Comparison of ENCODE assay signal across 28 mouse cellular contexts in genomic region chr6:138754302-138754954, GRCm38 (mm10).
DNase-seq lines count a peak whose midpoint lies in the region; ATAC-seq and TF ChIP-seq lines count a peak whose summit lies in the region.
"Had no signal": no experiment of that assay in that cellular context is flagged by ENCODE, and none has a peak within 500 bp of the region (broad histone marks: within the 10 kb centered on the region; RNA-seq: fewer than 3 reads in every experiment).

No protein-coding gene starts in this region.

- no peaks in the 10 kb centered on the region for H3K27me3 ChIP-seq in embryonic facial prominence, embryonic 14.5 days (replicated peaks; ENCODE audit: control insufficient read depth, insufficient read depth, low read length)
- no peaks in the 10 kb centered on the region for H3K27me3 ChIP-seq in embryonic facial prominence, embryonic 10.5 days (replicated peaks; ENCODE audit: low read depth, poor library complexity, severe bottlenecking)
- H3K27me3 ChIP-seq in forebrain, embryonic 11.5 days (ENCODE audit: control insufficient read depth, insufficient read depth, low read length) = peaks cover 10% of the 10 kb centered on the region; the same call in 1 of the 2 replicates
- H3K27me3 ChIP-seq in forebrain, postnatal 0 days (ENCODE audit: insufficient read depth, low read length) = no peaks in the 10 kb centered on the region
- H3K27me3 ChIP-seq: embryonic facial prominence, embryonic 13.5 days; hindbrain, embryonic 15.5 days; limb, embryonic 15.5 days; neural tube, embryonic 13.5 days had no signal

- no peaks in the 10 kb centered on the region for H3K9me3 ChIP-seq in embryonic facial prominence, embryonic 14.5 days (ENCODE audit: control insufficient read depth, low read length)
- H3K9me3 ChIP-seq in embryonic facial prominence, embryonic 10.5 days = no peaks in the 10 kb centered on the region
- no peaks in the 10 kb centered on the region for H3K9me3 ChIP-seq in forebrain, embryonic 11.5 days (ENCODE audit: control insufficient read depth, low read length)
- H3K9me3 ChIP-seq in forebrain, postnatal 0 days (ENCODE audit: low read length) = no peaks in the 10 kb centered on the region
- H3K9me3 ChIP-seq: embryonic facial prominence, embryonic 13.5 days; hindbrain, embryonic 15.5 days; limb, embryonic 15.5 days; neural tube, embryonic 13.5 days had no signal

- WGBS in embryonic facial prominence, embryonic 14.5 days = 70% methylated on average over 2 of the region's 2 CpGs
- WGBS in embryonic facial prominence, embryonic 10.5 days = 63% methylated on average over 2 of the region's 2 CpGs
- 24% methylated on average over 2 of the region's 2 CpGs for WGBS in forebrain, embryonic 11.5 days
- WGBS in forebrain, postnatal 0 days = 12% methylated on average over 2 of the region's 2 CpGs

- H3K4me1 ChIP-seq in embryonic facial prominence, embryonic 14.5 days (ENCODE audit: control insufficient read depth, insufficient read depth, low read length) = no peaks in the 10 kb centered on the region
- no peaks in the 10 kb centered on the region for H3K4me1 ChIP-seq in embryonic facial prominence, embryonic 10.5 days
- no peaks in the 10 kb centered on the region for H3K4me1 ChIP-seq in forebrain, embryonic 11.5 days (replicated peaks; ENCODE audit: control insufficient read depth, insufficient read depth, low read length)
- no peaks in the 10 kb centered on the region for H3K4me1 ChIP-seq in forebrain, postnatal 0 days (ENCODE audit: insufficient read depth)
- H3K4me1 ChIP-seq: embryonic facial prominence, embryonic 13.5 days; hindbrain, embryonic 15.5 days; limb, embryonic 15.5 days; neural tube, embryonic 13.5 days had no signal

- H3K4me2 ChIP-seq in embryonic facial prominence, embryonic 14.5 days (ENCODE audit: low read depth, low read length) = no peak overlapping the region
- H3K4me2 ChIP-seq in forebrain, embryonic 11.5 days (ENCODE audit: low read depth, low read length, severe bottlenecking) = no peak overlapping the region
- H3K4me2 ChIP-seq in forebrain, postnatal 0 days (ENCODE audit: low read depth) = no peak overlapping the region
- H3K4me2 ChIP-seq: embryonic facial prominence, embryonic 13.5 days; hindbrain, embryonic 15.5 days; limb, embryonic 15.5 days; lung, embryonic 14.5 days; neural tube, embryonic 13.5 days had no signal

- H3K36me3 ChIP-seq in embryonic facial prominence, embryonic 14.5 days (ENCODE audit: control insufficient read depth, insufficient read depth, low read length) = no peaks in the 10 kb centered on the region
- no peaks in the 10 kb centered on the region for H3K36me3 ChIP-seq in embryonic facial prominence, embryonic 10.5 days (replicated peaks)
- H3K36me3 ChIP-seq in forebrain, embryonic 11.5 days (ENCODE audit: control insufficient read depth, insufficient read depth, low read length) = no peaks in the 10 kb centered on the region
- no peaks in the 10 kb centered on the region for H3K36me3 ChIP-seq in forebrain, postnatal 0 days (ENCODE audit: insufficient read depth)
- H3K36me3 ChIP-seq: embryonic facial prominence, embryonic 13.5 days; hindbrain, embryonic 15.5 days; limb, embryonic 15.5 days; neural tube, embryonic 13.5 days had no signal

- intact Hi-C loops in left cerebral cortex, adult 2 months (cut with DNase I) = no loop called here

- TF ChIP-seq CTCF in forebrain, postnatal 0 days (IDR thresholded peaks at IDR 0.05; ENCODE audit: low read depth) = no peak
- no peak for TF ChIP-seq CTCF in left cerebral cortex, adult 2 months (IDR thresholded peaks at IDR 0.05)

- ATAC-seq in embryonic facial prominence, embryonic 14.5 days (ENCODE audit: low read depth) = no peak
- ATAC-seq in forebrain, embryonic 11.5 days (replicated peaks; ENCODE audit: low FRiP score) = peak; percentile 91
- ATAC-seq in forebrain, postnatal 0 days = peak; percentile 45; the same call in 1 of the 2 replicates
- no peak for ATAC-seq in megakaryocyte progenitor cell, adult 5-6 weeks (replicated peaks; ENCODE audit: poor library complexity)
- ATAC-seq: intestine, embryonic 16.5 days; midbrain, embryonic 16.5 days had no signal

- H3K4me3 ChIP-seq in embryonic facial prominence, embryonic 14.5 days (ENCODE audit: low read depth, low read length) = no peak overlapping the region
- no peak overlapping the region for H3K4me3 ChIP-seq in embryonic facial prominence, embryonic 10.5 days
- H3K4me3 ChIP-seq in forebrain, embryonic 11.5 days (ENCODE audit: low read depth, low read length) = no peak overlapping the region
- no peak overlapping the region for H3K4me3 ChIP-seq in forebrain, postnatal 0 days (ENCODE audit: low read depth, low read length)
- no peak overlapping the region for H3K4me3 ChIP-seq in left cerebral cortex, adult 2 months
- H3K4me3 ChIP-seq: embryonic facial prominence, embryonic 13.5 days; hindbrain, embryonic 15.5 days; limb, embryonic 15.5 days; myocyte; neural tube, embryonic 13.5 days had no signal

- no peak overlapping the region for H3K27ac ChIP-seq in embryonic facial prominence, embryonic 14.5 days (replicated peaks; ENCODE audit: low read depth, low read length)
- H3K27ac ChIP-seq in embryonic facial prominence, embryonic 10.5 days (replicated peaks) = no peak overlapping the region
- no peak overlapping the region for H3K27ac ChIP-seq in forebrain, embryonic 11.5 days (ENCODE audit: low read depth, low read length)
- no peak overlapping the region for H3K27ac ChIP-seq in forebrain, postnatal 0 days (ENCODE audit: low read depth, low read length)
- H3K27ac ChIP-seq in left cerebral cortex, adult 2 months = no peak overlapping the region
- H3K27ac ChIP-seq: embryonic facial prominence, embryonic 13.5 days; hindbrain, embryonic 15.5 days; limb, embryonic 15.5 days; liver, embryonic 14.5 days; neural tube, embryonic 13.5 days; stomach, postnatal 0 days had no signal

- DNase-seq in embryonic facial prominence, embryonic 14.5 days (ENCODE audit: low spot score) = peak; percentile 15
- DNase-seq in embryonic facial prominence, embryonic 10.5 days (ENCODE audit: low spot score) = no peak
- DNase-seq in Muller cell, postnatal 12 days (ENCODE audit: inconsistent ontology term) = peak; percentile 56
- peak; percentile 51 for DNase-seq in forebrain, embryonic 11.5 days (ENCODE audit: low spot score)
- peak; percentile 13 for DNase-seq in forebrain, postnatal 0 days
- no peak for DNase-seq in left cerebral cortex, adult 2 months (ENCODE audit: extremely low spot score in 1 of 2, low spot score in 2 of 2)
- DNase-seq: adrenal gland, postnatal 14 days; cerebellum, adult 8-10 months; cerebellum, postnatal 36 days; gastrocnemius, postnatal 14 days; heart, adult 18-20 months; kidney, postnatal 36 days; layer of hippocampus, adult 9-11 months; left cerebral cortex, postnatal 4 days; lung, embryonic 14.5 days; lung, postnatal 36 days; thymus, adult 2 months; thymus, postnatal 4 days had no signal

- H3K9ac ChIP-seq in embryonic facial prominence, embryonic 14.5 days (ENCODE audit: low read depth, low read length) = no peak overlapping the region
- no peak overlapping the region for H3K9ac ChIP-seq in forebrain, embryonic 11.5 days (ENCODE audit: low read length)
- no peak overlapping the region for H3K9ac ChIP-seq in forebrain, postnatal 0 days
- H3K9ac ChIP-seq: embryonic facial prominence, embryonic 13.5 days; hindbrain, embryonic 15.5 days; limb, embryonic 15.5 days; liver, embryonic 14.5 days; lung, embryonic 14.5 days; neural tube, embryonic 13.5 days had no signal

Comparison
In these comparisons a context has a peak if more than half of its experiments do, and no peak if none do; other contexts are left out.
1. DNase-seq: peak in embryonic facial prominence, embryonic 14.5 days (single experiment), Muller cell, postnatal 12 days (single experiment), forebrain, embryonic 11.5 days (single experiment) and forebrain, postnatal 0 days (single experiment); none in embryonic facial prominence, embryonic 10.5 days (single experiment) and left cerebral cortex, adult 2 months (0 of 2).
2. ATAC-seq: peak in forebrain, embryonic 11.5 days (single experiment) and forebrain, postnatal 0 days (single experiment); none in embryonic facial prominence, embryonic 14.5 days (single experiment) and megakaryocyte progenitor cell, adult 5-6 weeks (single experiment).